Mouse (Mus musculus): ENCODE measurements at regions not wholly inside any gene's neighbourhood (a gene's known extent, or its start where the extent isn't known, plus 50 kb on each side); places are given as distances from the start of the nearest gene placed in this dataset.

- no peak for TF ChIP-seq HCFC1 (IDR thresholded peaks at IDR 0.05; ENCODE audit: borderline replicate concordance, insufficient read depth, low read length)
- no peak for TF ChIP-seq CHD2 (IDR thresholded peaks at IDR 0.05; ENCODE audit: low read depth, low read length)
- no peak for TF ChIP-seq ZC3H11A (IDR thresholded peaks at IDR 0.05; ENCODE audit: borderline replicate concordance, low read depth, low read length)
- TF ChIP-seq MAFK (IDR thresholded peaks at IDR 0.05; ENCODE audit: insufficient read depth, low read depth, low read length), result no peak
Measured at GRCm38 (mm10) chr13:29123477-29123876, 170.0 kb upstream of the Sox4 start.

Data from ES-E14 (cell line).